Mouse (Mus musculus): ENCODE measurements around the gene C1qa.

DNA sequence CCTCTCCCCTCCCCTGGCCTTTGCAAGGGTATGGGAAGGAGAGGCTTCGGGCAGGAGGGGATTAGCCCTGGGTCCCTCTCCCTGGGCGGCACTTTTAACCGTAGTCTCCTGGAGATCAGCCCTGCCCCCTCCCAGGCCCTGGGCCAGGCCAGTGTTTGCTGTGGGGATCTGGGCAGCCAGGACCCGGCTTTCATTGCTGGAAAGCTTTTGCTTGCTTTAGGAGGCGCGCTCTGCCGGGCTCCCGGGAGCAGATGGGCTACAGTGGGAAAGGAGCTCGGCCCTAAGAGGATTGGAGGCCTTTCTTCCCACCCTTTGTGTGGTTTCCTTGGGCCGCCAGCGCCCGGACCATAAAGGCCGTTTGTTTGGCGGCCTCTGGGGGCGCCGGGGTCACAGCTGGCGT, 36.8 kb downstream of the C1qa start:
- no peak for TF ChIP-seq CHD2 (IDR thresholded peaks at IDR 0.05; ENCODE audit: low read depth, low read length)
- no peak for TF ChIP-seq HCFC1 (IDR thresholded peaks at IDR 0.05; ENCODE audit: borderline replicate concordance, insufficient read depth, low read length)
- no peak for TF ChIP-seq ZNF384 (IDR thresholded peaks at IDR 0.05; ENCODE audit: low read depth, low read length)

Measured in ES-E14 (cell line).